Mouse (Mus musculus) B cell, adult 2 months (primary cell): ENCODE results near the gene Sbno2.

ENCODE experiments used
- DNase-seq, 2 experiments: peaks; one replicate each; pipeline ENCODE4 v3.0.0; 2022

The Sbno2 gene

DNA sequence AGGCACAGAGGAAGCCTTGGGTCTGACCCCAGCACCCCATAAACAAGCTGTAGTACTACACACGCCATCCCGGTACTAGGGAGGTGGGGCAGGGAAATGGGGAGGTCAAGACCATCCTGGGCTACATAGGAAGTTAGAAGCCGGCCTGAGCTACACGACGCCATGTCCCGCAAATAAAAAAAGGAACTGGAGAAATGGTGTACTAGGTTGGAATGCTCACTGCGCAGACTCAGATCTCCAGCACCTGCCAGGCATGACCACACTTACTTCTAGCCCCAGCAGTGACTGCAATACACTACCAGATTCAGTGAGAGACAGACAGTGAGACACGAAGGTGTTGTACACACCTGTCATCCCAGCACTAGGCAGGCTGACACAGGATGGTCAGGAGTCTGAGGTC is 17.9 kb downstream of the Sbno2 start:
- no peak for DNase-seq

DNA sequence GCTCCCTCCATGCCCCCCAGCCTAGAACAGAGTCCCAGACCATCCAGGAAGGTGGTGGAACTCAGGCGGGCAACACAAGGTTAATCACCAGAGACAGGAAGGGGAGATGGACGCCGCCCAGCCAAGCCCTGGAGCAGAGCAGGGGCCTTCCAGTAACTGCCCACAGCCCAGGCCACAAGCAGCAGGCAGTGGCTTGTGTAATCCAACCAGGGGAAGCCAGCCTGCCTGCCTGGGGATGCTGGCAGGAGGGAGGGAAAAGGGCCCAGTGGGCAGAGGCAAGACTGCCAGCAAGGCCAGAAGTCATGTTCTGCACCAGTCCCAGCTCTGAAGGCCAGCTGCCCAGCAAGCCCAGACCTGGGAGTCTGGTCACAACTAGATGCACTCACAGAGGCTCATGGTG is 18.5 kb downstream of the Sbno2 start:
- no peak for DNase-seq

DNA sequence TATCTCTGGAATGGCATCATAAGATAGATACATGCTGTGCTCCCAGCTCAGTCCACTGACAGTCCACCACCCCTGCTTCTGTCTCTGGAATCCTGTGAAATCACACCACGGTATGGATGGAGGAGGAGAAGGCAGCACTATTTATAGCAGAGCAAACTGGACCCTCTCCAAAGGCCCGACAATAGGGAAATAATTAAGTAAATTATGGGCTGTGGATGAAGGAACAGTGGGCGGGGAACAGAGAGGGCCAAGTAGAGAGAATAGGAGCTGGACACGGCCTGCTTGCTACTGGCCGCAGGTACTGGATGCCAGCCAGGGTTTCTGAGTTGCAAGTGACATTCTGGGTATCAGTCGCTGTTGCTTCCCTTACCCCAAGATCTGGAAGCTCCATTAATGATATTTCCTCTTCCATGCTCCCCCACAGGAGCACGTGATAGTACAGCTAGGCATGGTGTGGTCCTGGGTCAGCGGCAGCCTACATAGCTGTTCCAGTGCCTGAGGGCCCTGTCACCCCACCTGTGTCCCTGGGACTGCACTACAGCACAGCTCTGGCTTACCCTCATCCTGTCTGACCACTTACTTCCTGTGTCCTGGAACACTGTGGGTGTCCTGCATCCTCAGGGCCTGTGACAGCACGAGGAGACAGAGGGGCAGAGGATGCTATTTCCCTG is 20.4 kb downstream of the Sbno2 start:
- no peak for DNase-seq

DNA sequence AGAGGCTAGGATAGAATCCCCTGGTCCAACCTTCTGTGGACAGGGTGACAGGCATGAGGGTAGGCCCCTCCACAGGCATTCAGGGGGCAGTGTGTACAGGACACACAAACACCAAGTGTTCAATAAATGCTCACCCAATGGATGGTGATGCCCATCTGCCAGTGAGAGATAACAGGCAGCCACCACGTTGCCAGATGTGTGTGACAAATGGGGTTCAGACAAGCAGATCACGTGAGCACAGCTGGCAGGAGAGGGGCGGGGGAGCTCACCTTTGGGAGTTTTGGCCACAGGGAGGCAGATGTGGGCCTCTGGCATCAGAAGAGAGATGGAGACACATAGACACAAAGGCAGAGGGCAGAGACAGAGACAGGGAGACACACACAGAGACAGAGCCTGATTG is 24.3 kb downstream of the Sbno2 start:
- DNase-seq, result no peak

DNA sequence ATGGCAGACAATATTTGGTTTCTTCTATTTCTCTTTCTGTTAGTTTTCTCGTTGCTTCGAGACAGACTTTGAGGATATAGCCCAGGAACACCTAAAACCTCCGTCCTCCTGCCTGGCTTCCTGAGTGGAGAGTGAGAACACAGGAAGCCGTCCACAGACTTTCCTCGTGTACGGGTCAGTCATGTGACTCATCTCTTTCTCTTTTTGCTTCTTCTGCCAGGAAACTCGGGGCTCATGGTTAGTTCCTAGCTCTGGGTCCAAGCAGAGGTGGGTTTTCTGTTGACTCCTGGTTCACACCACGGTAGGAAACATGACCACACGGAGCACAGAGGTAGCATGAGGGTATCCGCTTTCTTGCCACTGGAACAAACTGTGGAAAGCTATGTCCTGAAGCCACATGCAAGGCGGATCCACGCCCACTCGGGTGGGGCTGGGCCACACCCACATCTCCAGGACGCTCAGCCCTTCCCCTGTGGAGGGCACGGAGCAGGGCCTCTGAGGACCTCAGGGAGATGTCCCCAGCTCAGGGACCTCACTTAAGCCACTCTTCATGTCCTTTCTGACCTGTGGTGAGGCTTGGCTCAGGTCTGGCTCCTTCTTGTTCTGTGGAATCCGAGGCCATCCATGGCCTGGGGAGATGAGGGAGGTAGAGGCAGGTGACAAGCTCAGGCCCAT is 24.8 kb downstream of the Sbno2 start:
- DNase-seq, result no peak

DNA sequence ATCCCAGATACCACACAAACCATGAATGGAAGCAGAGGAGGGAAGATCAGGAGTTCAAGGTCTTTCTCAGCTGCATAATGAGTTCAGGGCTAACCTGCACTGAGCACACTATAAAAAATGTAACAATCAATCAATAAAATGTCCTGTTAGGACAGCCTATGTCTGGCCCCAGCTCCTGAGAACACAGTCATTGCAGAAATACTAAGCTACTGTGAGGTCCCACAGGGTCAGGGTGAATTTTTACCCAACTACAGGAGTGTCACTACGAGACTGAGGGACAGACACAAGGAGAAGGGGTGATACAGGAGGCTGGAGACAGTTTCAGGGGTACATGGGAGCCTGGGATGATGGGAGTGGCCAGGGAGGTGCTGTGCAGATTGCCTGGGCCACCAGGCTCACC is 27.0 kb downstream of the Sbno2 start:
- no peak for DNase-seq

DNA sequence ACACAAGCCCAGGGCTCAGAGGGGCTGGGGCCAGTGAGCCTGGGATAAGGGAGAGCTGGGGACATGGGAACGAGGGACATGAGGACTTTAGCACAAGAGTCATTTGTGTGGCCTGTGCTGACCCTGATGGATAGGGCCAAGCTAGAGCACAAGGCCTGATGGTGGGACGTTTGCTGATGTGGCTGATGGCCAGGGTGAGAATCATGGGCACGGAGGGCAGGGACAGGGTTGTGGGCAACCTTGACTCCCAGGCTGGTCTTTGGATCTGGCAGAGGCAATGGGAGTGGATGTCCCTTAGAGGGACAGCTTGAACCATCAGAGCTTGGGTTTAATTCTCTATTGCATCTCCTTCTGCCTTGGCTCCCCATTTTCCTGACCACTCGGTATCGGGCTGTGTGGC is 28.1 kb downstream of the Sbno2 start:
- DNase-seq, result no peak

DNA sequence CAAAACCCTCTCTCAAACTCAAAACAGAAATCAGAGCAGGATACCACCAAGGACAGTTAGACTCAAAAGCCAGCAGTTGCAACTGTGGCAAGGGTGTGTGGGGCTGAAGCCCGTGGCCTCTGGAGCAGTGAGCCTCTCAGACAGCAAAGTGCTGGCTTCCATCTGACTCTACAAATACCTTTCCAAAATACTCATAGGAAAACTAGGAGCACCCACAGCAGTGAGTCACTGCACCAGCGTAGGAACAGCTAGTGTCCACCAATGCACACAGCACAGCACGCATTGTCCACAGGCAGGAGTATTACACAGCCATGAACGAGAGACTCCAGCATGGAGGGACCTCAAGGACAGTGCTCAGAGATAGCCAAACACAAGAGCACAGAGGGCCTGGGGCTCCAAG is 29.0 kb downstream of the Sbno2 start:
- no peak for DNase-seq

DNA sequence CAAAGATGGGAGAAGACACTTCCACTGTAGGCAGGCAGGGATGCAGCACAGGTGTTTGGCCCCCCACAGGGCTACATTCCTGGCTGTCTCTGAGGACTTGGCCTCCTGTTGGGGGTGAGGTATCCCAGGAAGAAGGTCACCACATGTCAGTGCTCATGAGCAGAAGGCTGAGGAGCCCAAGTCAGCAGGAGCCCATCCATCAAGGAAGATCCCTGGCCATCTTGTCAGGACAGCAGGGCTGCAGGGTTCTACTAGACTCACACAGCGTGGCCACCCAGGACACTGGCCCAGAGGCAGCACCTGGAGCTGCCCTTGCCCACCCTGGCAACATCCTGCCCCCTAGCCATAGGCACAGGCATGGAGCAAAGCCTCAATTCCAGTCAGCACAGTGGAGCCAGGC is 29.4 kb downstream of the Sbno2 start:
- DNase-seq, result peak in 1 of 2 experiments; percentile 23

DNA sequence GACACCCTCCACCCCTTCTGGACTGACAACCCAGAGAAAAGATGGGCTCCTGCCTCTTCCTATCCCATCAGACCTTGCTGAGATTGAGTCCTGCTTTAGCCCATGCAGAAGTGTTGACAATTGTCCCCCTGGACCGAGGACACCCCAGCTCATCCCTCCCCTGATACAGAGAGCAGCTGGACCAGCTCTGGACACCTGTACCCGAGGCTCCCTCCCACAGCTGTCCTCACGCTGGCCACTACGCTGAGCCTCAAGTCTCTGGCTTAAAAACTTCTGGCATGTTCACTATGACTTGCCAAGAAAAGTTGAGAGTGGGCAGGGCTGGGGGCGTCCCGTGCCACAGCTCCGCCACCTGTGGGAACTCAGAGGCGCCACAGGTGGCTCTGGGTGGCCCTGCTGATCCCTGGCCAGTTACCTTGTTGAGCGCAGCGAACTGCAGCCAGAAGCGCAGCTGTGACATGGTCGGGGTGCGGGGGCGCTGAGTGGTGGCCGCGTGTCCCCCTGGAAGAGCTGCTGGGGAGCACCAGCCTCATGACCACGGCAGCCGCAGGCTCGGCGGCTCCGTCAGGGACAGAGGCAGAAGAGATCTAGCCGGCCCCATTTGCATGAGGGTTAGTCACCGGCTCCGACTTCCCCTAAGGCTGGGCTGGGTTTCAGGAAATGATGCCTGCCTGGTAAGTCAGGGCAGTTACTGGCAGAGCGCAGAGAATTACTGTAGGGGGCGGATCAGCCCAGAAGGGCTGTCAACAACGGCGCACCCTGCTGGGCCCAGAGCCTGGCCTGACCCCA is 30.4 kb downstream of the Sbno2 start:
- DNase-seq, result peak; percentile 88 to 90

DNA sequence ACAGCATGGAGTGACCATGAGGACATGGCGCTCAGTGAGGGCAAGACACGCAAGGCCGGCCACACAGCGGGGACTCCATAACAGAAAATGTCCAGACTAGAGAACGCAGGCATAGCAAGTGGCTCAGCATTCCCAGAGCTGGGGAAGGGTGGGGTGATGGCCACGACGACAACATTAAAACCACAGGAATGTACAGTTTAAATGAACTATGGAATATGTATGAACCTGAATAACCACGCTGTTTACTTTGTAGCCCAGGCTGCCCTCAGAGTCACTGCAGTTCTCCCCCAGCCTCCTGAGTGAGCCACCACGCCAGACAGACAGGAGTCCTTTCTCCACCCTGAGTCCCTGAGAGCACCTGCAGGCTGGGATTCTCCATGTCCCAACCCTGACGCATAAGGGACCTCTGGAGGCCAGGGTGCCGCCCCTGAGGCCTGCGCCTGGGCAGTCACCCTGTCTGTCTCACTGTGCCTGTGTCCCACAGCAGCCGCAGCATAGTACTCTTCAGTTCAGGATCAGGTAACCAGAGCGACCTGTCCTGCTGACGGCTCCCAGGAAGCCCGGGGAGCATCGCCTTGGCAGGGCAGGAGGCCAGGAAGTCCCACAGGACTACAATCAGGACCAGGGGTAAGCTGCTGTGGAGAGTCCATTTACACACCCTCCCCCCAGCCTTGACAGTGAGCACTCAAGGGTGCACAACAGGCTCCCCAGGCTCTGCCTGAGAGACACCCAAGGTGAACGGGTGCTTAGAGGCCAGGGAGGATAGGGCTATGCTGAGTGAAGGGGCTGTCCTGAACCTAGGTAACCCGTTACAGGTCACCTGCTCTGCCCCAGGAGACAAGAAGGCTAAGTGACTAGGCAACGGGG is 32.5 kb downstream of the Sbno2 start:
- DNase-seq, result no peak

DNA sequence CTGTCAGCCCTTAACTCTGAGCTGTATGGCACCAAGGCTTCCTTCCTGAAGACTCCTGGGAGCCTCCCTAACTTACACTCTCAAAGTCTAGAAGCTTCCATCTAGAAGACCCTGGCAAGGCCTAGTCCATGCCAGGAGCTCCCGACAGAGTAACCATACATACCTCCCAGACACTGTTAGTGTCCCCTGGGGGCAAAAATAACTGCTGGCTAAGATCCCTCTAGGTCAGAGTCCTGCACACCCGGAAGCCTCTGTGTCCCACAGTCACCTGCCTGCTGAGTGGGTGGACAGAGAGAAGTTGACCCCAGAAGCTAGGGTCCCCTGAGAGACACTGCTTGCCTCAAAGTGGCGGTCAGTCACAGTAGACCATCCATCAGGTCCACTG is 33.9 kb downstream of the Sbno2 start:
- no peak for DNase-seq

DNA sequence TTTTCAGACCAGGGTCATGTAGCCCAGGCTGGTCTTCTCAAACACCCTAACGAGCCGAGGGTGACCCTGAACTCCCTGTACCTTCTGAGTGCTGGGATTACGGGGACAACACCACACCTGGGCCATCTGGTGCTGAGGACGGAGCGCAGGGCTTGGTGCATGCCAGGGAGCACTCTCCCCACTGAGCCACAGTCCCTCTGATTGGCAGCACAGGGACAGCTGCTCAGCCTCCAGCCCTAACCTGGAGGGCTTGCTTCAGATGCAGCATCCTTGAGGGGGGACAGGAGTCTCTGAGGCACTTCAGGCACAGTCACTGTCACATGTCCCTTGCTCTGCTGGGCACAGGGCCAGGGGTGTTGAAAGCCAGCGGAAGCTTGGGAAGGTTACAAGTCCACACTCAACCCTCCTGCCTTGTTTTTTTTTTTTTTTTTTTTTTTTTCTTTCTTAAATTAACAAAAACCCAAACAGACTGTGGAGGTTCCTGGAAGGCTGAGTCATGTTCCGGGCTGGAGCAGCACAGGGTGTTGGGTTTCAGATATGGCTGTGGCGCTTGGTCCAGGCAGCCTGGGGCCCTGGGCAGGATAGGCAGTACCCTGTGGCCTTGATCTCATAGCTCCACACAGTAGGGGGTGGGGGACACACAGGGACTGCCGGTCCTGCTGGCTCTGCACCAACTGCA is 34.4 kb downstream of the Sbno2 start:
- DNase-seq, result no peak

DNA sequence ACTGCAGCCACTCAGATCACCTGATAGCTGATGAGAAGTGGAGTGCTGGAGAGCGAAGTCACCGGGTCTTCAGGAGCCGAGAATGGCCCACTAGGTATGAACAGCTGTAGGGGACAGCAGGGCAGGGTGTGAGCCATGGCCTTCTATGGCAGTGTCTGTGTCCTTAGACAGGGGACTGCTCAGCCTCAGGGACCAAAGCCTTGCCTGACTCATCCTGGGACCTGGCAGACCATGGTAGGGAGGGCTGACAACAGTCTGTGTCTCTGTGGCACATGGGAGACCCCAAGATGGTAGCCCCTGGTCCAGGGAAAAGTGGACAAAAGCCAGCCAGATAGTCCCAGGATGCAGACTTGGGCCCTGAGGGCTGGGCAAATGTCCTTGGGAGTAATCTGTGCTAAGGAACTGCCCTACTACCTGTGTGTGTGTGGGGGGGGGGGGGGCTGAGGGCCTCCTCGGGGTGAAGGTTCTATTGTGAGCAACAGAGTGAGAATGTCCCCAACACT is 35.4 kb downstream of the Sbno2 start:
- DNase-seq, result no peak

DNA sequence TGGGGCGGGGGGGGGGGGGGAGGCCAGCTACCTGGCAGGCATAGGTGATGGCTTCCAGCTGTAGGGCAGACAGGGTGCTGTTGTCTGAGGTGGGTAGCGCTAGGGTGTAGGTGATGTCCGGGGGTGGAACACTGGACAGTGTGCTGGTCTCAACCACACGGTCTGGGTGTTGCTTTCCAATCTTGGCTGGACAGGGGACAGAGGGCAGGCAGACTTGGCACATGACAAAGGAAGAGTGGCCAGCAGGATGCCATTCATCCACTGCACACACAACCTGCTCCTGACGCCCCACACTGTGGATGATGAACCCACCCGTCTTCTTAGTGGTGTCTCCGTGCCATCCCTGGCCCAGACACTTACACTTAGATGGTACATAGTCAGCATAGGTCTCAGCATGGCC is 36.1 kb downstream of the Sbno2 start:
- no peak for DNase-seq

DNA sequence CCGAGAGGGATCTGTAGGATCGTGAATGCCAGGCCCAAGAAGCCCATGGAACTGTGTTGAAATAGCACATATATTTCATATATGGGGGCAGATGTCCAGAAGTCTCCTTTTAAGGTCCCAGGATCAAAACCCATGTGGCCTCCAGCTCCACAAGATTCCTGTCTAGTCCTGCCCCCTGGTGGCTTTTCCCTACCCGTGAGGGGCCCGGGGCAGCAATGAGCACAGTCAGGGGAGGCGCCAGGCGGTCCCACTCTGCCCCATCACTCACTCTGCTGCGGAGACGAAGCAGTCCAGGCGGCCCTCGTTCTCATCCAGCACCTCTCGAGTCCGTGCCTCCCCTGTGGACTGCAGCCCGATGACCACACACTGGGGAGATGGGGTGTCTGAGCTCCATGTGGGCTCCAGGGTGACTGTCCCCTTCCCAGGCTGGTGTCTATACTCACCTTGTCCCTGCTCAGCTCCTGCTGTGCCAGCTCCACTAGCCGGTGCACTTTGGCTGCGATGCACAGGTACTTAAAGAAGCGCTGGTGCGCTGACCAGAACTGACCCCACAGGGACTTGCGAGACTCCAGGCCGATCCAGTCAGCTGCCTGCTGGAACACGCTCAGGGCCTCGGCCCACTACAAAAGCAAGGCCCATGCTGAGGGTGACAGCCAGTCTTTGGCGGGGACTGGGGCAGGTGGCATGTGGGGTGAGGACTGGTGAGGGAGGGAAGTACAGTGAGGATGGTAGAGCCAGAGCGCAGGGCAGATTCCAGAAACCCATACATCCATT is 41.3 kb downstream of the Sbno2 start:
- DNase-seq, result peak in 1 of 2 experiments; percentile 33

DNA sequence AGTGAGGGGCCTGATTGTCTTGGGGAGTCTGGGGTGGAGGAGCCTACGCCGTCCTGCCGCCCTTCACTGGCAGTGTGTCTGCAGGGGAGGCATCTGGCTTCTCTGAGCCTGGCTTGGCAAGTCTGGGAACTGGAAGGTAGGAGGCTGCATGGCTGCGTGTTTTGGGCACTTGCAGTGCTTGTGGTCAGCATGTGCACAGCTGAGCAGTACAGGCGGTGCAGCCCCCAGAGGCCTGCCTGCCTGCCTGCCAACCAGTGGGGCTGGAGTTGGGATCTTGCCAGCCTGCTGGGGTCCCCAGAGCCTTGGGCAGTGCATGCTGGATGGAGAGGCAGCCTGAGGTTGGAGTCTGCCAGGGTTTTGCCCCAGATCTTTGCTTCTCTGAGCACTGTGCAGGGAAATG is 42.3 kb downstream of the Sbno2 start:
- no peak for DNase-seq

DNA sequence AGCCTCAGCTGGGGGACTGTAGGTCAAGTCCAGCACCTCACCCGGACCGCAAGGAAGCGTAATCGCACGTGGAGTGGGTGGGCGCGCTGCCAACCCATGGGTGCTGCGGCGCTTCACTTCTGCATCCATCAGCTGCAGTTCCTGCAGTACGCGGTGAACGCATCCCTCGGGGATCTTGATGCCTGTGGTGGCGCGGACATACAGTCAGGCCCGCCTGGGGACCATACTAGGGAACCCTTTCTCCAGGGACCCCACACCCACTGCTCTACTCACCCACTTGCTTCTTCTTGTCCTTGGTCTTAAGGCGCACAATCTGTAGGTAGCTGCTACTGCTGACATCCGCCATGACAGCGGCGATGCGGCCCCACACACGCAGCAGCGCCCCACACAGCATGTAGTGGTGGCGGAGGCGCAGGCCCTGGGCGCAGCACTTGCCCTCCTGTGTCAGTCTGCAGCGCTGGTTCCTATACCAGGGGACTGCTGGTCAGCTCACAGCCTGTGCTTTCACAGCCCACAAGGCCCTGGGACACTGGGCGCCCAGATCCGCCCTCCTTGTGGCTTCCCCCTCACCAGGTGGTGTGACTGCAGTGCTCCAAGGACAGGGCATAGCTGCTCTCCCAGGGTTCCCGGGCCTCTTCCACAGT is 47.6 kb downstream of the Sbno2 start:
- no peak for DNase-seq

DNA sequence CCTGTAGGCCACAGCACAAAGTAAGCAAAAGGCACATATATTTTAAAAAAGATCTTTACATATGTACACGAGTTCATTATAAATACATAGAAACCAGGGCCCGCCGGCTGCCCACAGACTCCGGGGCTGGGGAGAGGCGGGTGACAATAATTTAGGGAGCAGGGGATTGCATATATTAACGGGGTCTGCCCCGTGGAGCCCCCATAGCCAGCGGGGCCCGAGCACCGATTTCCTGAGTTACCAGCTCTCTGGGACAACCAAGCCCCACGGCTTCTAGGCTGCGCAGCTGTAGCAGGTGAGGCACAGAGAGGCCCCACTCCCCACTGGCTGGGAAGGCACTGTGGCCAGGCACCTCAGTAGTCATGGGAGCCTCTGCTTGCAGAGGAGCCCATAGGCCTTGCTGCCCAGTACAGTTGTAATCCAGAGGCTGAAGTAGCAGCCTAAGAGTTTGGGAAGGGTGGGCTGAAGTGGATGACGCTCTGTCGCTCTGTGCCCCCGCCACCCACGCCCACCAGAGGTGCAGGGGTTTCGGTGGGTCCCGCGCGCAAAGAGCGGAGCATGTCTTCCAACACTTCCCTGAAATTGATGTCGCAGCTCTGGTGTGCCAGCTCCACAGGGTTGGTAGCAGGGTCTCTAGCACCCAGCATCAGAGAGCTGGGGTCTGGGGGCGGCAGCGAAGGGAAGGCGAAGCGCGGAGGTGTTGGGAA is 48.2 kb downstream of the Sbno2 start:
- DNase-seq, result no peak

DNA sequence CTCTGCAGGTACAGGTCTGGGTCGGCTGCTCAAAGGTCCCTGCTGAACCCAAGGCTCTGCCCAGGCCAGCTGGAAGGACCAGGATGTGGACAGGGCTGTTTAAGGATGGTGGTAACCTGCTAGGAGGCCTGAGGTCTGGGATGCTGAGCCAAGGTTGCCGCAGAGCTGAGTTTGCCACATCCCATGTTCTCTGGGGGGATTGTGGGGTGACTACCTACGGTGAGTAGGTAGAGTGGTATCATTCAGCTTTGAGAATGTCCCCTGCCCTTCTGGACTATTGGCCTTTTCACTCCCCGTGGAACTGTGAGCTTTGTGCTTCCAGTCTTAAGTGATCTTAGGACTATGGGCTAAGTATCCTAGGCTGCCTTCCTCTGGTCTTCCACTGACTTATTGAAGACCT is 48.9 kb downstream of the Sbno2 start:
- DNase-seq, result no peak
